Mouse (Mus musculus): ENCODE measurements at regions not wholly inside any gene's neighbourhood (a gene's known extent, or its start where the extent isn't known, plus 50 kb on each side); places are given as distances from the start of the nearest gene placed in this dataset.

DNA sequence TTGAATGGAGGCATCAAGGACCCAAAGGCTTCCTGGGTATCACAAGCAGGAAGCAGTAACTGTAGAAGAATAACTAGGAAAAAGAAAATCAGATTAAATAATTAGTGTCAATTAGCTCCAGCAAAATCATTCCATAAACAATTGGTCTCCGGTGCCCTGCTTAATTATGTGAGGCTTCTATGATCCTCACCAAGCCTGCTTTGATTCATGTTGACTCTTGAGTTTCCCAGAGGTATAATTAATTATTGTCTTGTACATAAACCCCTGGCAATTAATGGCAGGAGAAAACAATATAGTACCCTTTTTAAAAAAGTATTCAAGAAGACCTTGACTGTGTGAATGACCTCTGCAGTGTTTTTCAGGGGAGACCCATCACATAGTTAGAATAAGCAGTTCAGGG is 61.5 kb upstream of the Sp8 start:
- DNase-seq (ENCODE audit: low spot score in 2 of 2): no peak

DNA sequence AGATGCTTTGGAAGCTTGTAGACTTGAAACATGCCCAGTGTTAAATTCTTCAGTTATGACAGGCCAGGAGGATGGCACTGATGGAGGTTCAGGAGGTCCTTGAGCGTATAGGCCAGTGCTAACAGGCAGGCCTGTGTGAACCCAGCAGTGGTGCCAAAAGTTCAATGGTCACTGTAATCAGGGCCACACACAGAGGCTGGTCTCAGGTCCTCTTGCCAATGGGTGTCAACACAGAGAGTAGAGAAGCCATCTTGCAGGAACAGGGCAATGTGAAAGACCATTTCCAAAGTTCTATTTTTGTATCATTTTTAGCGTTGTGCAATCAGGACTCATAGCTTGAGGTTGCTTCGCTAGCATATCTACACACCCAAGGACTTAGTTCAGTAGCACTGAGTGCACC is 64.2 kb upstream of the Sp8 start:
- DNase-seq (ENCODE audit: low spot score in 2 of 2): no peak

DNA sequence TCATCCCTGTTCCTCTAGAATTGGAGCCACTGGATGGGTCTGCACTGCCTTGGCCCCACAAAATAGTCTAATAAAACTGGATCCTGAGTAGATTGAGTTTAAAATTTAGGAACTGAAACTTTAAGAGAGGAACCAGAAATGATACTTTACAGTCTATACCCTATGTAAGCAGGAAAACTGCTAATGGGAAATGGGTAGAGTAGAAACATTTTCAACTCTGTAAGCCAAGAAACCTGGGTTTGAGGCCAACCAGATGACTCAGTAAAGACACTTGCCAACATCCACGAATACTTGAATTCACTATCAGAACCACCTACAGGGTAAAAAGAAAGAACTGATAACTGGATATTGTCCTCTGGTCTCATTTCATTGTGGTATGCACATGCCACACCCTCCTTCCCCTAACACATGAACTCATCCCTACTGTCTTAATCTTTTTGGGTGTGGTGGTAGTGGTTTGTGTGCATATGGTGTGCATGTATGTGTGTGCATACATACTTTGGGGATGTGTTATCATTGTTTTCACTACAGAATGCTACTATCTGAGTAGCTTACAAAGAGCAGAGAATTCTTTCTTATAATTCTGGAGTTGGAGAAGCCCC is 70.6 kb upstream of the Sp8 start:
- DNase-seq (ENCODE audit: low spot score in 2 of 2): no peak

DNA sequence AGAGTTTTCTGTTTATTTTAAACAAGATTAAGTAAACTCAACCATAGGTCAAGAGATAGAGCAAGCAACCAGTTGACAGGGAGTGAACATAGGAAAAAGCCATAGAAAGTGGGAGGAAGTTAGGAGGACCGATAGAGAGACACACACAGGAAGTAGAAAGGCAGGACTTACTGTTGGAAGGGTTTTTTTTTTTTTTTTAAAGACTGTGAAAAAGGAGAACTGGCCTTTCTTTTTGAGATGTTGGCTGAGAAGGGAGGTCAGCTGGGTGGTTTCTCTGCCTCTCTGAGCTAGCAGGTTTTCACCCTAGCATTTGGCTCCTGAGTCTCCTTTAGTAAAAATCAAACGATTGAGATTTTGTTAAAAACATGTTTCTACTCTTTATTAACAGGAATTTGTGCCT is 73.3 kb upstream of the Sp8 start:
- DNase-seq (ENCODE audit: low spot score in 2 of 2): no peak

DNA sequence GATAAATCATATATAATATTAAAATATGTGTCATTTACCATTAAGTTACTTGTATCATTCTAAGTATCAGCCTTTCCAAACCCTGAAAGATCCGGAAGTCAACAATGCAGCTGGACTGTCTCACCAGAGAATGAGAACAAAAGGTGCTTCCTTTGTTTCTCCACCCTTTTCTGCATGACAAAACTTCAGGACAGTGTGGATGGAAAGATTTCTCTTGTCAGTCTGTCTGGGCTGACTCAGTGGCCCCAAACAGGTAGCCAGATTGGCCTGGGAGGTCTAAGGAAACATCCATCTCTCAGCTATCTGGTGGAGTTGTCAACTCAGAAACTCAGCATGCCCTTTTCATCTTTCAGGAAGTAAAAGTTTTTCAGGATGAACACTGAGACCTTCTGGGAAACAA is 79.7 kb upstream of the Sp8 start:
- no peak for DNase-seq (ENCODE audit: low spot score in 2 of 2)

DNA sequence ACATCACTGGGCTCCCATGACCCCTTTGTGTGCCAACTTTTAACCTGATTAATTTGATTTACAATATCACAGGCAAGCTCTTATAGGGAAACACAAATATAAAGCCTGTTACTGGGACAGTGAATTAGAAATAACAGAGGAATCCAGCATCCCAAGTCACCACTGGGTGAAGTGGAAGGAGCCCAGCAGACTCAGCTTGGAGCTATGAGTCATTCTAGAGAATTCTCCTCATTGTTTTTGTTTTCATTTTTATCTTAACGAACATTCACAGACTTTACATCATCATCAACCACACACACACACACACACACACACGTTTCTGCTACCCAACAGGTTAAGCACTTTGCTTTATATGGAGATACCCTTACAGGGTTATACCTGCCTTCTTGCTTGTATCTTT is 92.1 kb upstream of the Sp8 start:
- DNase-seq (ENCODE audit: low spot score in 2 of 2): no peak

DNA sequence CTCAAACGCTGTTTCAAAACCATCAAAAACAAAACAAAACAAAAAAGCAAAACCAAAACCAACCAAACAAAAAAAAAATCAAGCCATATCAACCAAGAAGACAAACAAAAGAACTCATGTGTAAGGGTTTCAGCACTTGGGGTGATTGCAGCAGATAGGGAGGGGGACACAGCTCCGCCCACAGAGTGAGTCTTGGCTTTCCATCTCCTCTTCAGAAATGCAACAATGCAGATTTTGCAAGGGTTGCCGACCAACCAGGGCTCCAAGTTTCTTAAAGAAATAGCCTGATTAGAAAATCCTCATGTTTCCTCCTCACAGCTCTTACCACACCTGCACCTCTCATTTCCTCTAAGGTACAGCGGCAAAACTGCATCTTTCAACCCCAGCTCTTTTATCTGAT is 107.0 kb upstream of the Sp8 start:
- DNase-seq (ENCODE audit: low spot score in 2 of 2): no peak

DNA sequence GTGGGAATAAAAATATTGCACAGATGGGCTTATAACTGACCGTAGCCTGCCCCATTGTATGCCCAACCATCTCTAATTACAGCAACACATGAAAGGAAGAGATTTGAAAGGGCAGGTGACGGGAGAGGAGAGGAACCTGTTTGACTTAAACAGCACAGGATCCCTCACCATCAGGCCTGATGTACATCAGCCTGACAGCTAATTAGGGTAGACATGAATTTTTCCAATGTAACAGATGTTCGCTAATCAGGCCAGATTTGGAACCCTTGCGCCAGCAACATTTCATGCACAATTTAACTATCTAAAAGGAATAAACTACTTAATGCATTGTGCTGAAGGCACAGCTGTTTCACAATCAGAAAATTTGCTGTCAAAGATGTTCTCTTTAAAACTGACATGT is 120.2 kb upstream of the Sp8 start:
- DNase-seq (ENCODE audit: low spot score in 2 of 2): no peak

DNA sequence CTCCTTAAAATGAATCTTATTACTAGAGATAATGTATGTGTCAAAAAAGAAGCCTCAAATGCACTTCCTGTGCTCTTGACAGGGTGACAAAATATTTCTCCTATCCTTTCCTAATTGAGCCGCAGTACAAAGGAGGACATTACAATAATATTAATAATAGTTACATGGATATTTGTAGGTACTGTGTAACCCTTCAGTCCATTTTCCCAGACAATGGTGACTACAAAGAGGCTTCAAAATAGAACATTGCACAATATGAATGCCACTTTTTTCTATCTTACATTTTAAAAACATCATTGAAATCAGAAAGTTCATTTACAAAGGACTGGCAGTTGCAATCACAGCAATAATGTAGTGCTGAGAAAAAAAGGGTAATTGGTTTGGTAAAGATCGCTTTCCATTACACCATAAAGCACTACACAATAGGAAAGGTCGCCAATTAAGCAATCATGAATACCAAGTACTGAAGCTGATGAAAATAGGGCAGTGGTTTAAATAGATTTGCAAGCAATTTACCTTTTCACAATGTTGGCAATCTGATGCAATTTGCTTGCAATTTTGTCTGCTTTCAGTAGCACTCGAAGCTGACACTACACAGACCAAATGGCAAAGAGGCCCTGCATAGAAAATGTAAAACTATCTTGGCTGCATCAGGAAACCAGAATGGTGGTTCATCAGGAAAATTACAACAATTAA is 126.1 kb upstream of the Sp8 start:
- no peak for DNase-seq (ENCODE audit: low spot score in 2 of 2)

DNA sequence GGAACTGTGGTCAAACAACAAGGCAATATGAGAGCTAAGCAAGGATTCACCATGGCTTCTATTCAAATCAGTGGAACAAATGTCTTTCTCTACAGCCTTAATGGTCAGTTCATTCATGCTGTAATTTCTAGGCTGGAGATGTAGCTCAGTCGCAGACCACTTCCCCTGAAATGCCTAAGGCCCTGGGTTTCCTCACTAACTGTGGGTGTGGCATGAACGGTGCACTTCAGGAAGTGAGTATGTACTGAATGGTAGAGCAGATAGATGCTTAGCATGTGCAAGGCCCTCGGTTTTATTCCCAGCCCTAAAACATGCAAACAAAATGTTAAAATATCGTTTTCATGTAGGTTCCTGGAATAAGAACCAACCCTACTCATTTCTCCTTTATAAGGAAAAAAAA is 129.3 kb upstream of the Sp8 start:
- DNase-seq (ENCODE audit: low spot score in 2 of 2): no peak

DNA sequence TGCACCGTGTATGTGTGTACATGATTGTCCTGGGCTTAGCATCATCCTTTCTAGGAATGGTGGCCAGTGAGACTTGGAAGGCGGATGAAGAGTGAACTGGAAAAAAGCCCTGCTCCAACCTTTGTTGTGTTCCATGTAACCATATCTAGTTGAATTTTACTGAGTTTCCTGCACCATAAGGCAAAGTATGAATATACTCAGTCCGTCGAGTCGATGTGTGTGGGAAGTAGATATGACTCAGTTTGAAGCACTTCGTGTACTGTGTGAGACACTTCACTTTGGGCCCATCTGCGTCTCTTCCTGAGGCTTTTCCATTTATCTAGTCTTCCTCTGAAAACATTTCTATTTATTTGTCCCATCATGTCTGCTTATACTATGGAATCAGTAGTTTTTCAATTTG is 139.5 kb upstream of the Sp8 start:
- peak in 1 of 2 experiments; percentile 43 for DNase-seq (ENCODE audit: low spot score in 2 of 2)

DNA sequence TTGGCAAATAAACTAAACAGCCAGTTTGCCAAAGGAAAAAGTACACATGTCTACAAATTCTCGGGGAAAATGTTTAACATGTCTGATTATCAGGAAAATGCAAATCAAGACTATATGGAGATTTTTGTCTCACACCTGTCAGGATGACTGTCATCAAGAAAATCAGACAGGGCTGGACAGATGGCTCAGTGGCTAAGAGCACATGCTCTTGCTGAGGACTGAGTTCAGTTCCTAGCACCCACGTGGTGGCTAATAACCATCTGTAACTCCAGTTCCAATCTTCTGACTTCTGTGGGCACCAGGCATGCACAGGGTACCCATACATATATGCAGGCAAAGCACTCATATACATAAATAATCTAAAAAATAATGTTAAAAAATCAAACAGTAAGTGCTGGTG is 141.3 kb upstream of the Sp8 start:
- DNase-seq (ENCODE audit: low spot score in 2 of 2): no peak

DNA sequence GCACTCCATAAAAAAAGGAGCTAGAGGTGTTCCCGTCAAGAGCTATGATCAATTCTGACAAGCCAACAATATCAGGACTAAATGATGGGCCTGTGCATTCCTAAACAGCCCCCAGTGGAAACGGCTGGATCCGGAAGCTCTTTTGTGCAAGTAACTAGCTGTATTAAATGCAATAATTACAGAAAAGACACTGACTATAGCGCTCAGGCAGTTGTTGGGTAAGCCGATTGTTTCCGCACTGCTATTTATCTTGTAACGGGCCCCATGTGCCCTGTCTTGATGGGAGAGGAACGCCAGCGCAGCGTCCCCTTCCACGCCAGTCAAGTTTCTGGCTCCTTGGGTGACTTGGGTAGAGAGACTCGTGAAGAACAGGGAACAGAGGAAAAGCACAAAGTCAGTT is 142.4 kb upstream of the Sp8 start:
- DNase-seq (ENCODE audit: low spot score in 2 of 2): no peak

DNA sequence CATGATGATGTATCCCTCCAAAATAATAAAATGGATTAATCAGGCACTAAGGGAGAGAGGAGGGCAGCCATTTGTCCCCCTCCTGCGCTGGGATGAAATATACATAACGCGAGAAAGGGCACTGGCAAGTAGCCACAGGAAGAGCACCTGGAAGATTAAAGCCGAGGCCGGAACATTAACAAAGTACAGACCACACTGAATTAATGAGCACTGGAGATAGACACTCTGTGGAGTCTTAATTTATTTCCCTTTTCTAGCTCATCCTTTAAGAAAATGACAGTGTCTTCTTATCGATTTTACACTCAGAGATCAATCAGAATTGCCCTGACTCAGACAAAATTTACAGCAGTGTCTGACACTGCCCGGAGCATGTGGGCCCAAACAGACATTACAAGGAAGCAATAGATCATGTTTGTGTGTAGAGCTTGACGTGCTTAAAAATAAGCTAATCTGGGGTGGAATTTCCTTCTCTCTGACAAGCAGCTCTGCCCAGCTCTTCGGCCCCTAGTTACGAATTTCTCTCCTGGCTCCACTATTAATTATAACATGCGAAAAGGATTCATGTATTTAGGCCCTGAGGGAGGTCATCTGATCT is 143.0 kb upstream of the Sp8 start:
- DNase-seq (ENCODE audit: low spot score in 2 of 2): no peak

DNA sequence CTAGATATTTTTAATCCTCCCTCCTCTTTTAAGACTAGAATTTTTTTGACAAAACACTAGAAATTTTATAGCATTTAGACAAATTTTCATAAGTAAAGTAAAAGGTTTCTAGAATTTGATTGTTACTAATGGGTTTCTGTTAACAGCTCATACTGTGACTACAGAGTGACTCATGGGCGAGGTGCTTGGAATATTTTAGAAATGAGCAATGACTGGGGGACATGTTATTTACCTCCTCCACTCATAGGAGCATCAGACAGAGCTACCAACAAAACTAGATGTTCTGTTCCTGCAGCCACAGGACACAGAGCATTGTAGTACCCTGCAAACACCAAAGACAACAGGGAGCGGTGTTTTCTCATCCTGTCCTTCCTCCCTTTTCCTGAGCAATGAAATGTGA is 144.3 kb upstream of the Sp8 start:
- DNase-seq (ENCODE audit: low spot score in 2 of 2): no peak

DNA sequence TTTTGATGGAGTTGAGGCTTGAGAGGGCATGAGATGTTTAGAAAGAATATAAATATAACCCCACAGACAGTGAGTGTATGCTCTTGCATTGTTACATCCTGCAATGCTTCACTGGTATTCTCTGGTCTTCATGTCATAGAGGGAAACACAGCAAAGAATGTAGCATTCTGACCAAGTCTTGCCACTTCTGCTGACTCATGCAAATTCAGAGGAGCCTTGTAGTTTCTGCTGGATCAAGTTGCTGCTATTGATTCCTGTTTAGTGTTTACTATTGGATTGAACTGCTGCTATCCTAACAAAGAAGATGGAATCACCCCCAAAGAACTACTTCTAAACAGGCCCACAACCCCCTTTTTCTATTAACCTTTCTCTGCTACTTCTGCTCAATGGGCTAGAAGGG is 148.0 kb upstream of the Sp8 start:
- DNase-seq (ENCODE audit: low spot score in 2 of 2): no peak

DNA sequence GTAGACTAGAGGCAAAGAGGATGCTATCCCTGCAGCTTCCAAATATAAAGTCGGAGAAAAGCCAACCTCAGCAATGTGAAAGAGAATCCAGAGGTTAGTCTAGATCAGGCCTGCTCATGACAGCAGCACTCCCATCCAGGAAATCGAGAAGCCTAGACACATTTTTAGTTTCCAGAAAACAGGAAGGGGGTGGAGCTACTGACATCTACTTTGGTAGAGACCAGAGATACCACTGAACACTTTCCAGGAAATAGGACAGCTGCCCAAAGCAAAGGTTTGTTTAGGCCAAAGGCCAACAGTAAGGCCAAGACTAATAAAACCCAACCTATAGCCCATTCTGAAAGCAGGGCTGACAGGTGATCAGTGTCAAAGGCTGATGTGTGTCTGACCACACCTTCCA is 151.4 kb upstream of the Sp8 start:
- DNase-seq (ENCODE audit: low spot score in 2 of 2): no peak

DNA sequence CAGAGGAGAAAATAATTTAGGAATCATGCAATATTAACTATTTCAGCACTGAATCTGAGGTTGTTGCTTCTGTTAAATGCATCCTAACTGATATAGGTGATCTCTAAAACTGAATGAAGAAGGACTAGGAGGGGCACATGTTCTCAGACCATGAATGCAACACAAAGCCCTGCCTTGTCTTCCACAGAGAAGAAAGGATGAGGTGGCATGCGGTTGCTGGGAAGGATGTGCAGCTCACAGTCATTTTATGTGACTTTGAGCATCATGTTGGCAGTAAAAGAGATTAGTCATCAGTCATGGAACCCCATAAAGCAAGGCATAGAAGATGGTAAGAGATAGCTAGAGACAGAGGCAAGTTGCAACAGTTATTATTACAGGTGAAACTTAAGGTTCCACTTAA is 163.2 kb upstream of the Sp8 start:
- no peak for DNase-seq (ENCODE audit: low spot score in 2 of 2)

DNA sequence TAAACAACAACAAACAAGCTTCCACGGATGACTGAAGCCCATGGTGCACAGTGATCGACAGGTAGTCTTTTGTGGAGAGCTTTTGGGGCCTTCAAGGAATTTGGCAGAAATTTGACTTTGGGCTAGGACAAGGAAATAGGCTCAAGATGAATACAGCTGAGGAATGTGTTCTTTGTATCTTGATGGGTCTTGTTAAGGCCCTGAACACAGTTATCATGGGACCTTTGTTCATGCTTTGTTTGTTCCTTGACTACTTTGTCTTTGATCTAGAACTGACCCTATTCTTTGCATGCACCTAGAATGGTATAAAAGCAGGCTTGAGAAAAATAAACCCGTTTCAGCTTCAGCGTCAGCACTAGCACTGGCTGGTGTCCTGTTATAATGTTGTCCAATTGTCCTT is 168.1 kb upstream of the Sp8 start:
- DNase-seq (ENCODE audit: low spot score in 2 of 2): no peak

DNA sequence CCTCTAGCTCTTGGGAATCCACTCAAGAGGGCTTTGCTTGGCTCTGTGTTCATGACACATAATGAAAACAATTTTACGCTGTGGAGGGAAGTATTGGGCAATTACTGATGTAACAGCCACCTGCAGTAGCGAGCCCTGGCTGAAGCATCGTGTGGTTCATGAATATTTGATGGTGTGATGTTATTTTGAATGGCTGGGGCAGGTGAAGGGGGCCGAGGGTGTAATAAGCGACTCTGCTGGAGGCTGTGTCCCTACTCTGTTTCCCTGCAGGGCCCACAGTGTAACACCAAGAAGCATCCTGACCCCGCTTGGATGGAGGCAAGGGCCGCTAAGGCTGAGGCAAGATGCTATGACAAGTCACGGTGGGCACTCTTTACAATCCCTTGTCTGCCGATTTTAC is 184.6 kb upstream of the Sp8 start:
- no peak for DNase-seq (ENCODE audit: low spot score in 2 of 2)

DNA sequence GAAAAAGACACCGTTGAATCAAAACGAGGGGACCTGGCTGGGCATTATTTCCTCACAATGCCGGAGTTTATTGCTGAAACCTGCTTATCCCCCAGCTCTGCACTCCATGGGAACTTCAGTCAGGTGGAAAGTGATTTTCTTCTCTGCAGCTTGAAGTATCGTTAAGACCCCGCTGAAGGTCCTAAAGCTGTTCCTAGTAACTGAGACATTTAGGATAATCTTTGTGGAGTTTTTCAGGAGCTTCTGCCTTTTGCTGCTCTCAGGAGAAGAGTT is 185.0 kb upstream of the Sp8 start:
- DNase-seq (ENCODE audit: low spot score in 2 of 2): no peak

DNA sequence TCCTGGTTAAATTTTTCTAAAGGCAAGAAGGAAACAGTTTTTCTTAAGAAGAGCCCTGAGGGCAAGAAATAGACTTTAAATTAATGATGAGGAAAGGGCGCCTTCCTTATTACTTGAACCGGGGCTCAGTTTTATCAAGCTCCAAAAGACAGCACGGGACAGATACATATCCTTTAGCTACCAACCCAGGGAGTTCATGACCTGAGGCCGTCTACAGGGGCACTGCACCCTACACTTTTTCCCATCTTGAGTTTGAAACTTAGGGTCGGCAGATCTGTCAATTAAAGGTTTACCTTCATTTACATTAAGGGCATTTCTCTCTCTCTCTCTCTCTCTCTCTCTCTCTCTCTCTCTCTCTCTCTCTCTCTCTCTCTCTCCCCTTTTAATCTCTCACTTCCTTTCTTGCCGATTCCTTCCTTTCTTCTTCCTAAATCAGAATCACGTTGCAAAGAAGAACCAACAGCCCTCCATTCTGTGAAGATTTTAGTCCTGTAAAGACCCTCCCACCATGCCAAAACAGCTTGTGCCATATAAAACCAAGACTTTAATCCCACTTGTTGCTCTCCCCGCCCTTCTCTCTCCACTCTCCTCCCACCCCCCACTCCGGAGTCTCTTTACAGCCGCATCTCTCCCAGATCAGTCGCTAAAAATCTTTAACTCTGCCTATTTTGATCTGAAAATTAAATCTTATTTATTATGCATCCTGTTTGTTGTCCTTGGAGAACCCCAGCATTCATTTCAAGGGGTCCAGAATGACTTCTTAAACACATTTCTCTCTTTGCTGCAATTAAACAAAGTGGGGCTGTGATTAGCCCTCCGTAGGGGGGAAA is 185.5 kb upstream of the Sp8 start:
- no peak for DNase-seq (ENCODE audit: low spot score in 2 of 2)
